Mouse (Mus musculus) intestine, embryonic 16.5 days (tissue): ENCODE data around the gene Agtr1b. TPM values are rescaled to one million over a fixed set of nuclear protein-coding genes. Genes with fewer than 3 reads are reported as not detected.

Experiments
- ATAC-seq: fragments of 200-750 bp; cut with Nextera tagmentation; 2 replicates; pipeline ENCODE4 v1.8.0; 2017; ENCODE audit warnings: moderate TSS enrichment, moderate library complexity
- H3K27ac ChIP-seq: fragments of 300-500 bp; sonication (generic); 2 replicates; pipeline ENCODE4 v1.5.1; 2014; ENCODE audit warnings: mild to moderate bottlenecking, low read length
- H3K27me3 ChIP-seq: fragments of 300-500 bp; sonication (generic); replicated peaks from 2 replicates; pipeline ENCODE4 v1.6.1; 2014; ENCODE audit warnings: low read length, control low read depth, mixed read lengths; ENCODE audit not compliant: control insufficient read depth, insufficient read depth
- H3K36me3 ChIP-seq: fragments of 300-500 bp; sonication (generic); 2 replicates; pipeline ENCODE4 v1.6.1; 2014; ENCODE audit warnings: low read length, control low read depth; ENCODE audit not compliant: control insufficient read depth, insufficient read depth
- H3K4me1 ChIP-seq: fragments of 300-500 bp; sonication (generic); 2 replicates; pipeline ENCODE4 v1.6.1; 2014; ENCODE audit warnings: low read length, control low read depth, mixed read lengths; ENCODE audit not compliant: control insufficient read depth, insufficient read depth
- H3K4me2 ChIP-seq: fragments of 300-500 bp; sonication (generic); 2 replicates; pipeline ENCODE4 v1.6.1; 2014; ENCODE audit warnings: low read depth, low read length, control low read depth
- H3K4me3 ChIP-seq: fragments of 300-500 bp; sonication (generic); 2 replicates; pipeline ENCODE4 v1.5.1; 2014; ENCODE audit warnings: mild to moderate bottlenecking, low read length
- H3K9ac ChIP-seq: fragments of 300-500 bp; sonication (generic); 2 replicates; pipeline ENCODE4 v1.6.1; 2014; ENCODE audit warnings: low read depth, low read length
- H3K9me3 ChIP-seq: fragments of 300-500 bp; sonication (generic); 2 replicates; pipeline ENCODE4 v1.6.1; 2016; ENCODE audit warnings: low read length, control low read depth; ENCODE audit not compliant: control insufficient read depth
- WGBS: fragments of 180-500 bp; shearing (Covaris S2); extraction: QIAGEN DNeasy Blood & Tissue Kit; methylation state at CpG from one replicate; pipeline ENCODE4 v1.1.7; 2014; 5-methylcytosine and 5-hydroxymethylcytosine counted together
- polyA plus RNA-seq: library from polyadenylated mRNA; unstranded; fragments of >200 nt; fragmentation: Nextera tagmentation; extraction: Ambion mirVana; gene quantifications from 2 replicates; pipeline ENCODE4 v1.2.1, GENCODE M21; 2015

The Agtr1b gene
- polyA plus RNA-seq, 1 experiment from 2014 or later, result 0.87 TPM

- H3K4me2 ChIP-seq, result no peak overlapping the region
- H3K27me3 ChIP-seq, result no peaks in the 10 kb centered on the region
- H3K9ac ChIP-seq, result no peak overlapping the region
- no peaks in the 10 kb centered on the region for H3K4me1 ChIP-seq
- no peaks in the 10 kb centered on the region for H3K36me3 ChIP-seq
- H3K27ac ChIP-seq, result no peak overlapping the region
- no peak overlapping the region for H3K4me3 ChIP-seq
- no peak for ATAC-seq
- no peaks in the 10 kb centered on the region for H3K9me3 ChIP-seq
- 64% methylated on average over 3 of the region's 3 CpGs for WGBS
Measured at GRCm38 (mm10) chr3:20295546-20295945, 71.4 kb downstream of the Agtr1b start.

GRCm38 (mm10) chr3:20294542-20295348 lies 72.2 kb downstream of the Agtr1b start:
- Histone ChIP-seq H3K27me3 (no peaks in the 10 kb centered on the region), H3K4me2 (no peak overlapping the region), H3K9me3 (no peaks in the 10 kb centered on the region), H3K4me3 (no peak overlapping the region), H3K4me1 (no peaks in the 10 kb centered on the region), H3K9ac (no peak overlapping the region), H3K36me3 (no peaks in the 10 kb centered on the region), H3K27ac (no peak overlapping the region)
- 85% methylated on average over 9 of the region's 9 CpGs for WGBS
- ATAC-seq, result no peak

GRCm38 (mm10) chr3:20291370-20291769 lies 75.6 kb downstream of the Agtr1b start:
- no peak for ATAC-seq
- Histone ChIP-seq H3K9ac (no peak overlapping the region), H3K4me1 (no peaks in the 10 kb centered on the region)

GRCm38 (mm10) chr3:20288761-20289160 lies 78.2 kb downstream of the Agtr1b start:
- Histone ChIP-seq H3K4me2 (no peak overlapping the region), H3K27ac (no peak overlapping the region)
- ATAC-seq, result no peak

More at GRCm38 (mm10) chr3:20291370-20291769, 75.6 kb downstream of the Agtr1b start:
- Histone ChIP-seq H3K36me3 (no peaks in the 10 kb centered on the region), H3K4me3 (no peak overlapping the region), H3K9me3 (no peaks in the 10 kb centered on the region), H3K27ac (no peak overlapping the region), H3K27me3 (no peaks in the 10 kb centered on the region), H3K4me2 (no peak overlapping the region)

GRCm38 (mm10) chr3:20281796-20282195 lies 85.2 kb downstream of the Agtr1b start:
- H3K27me3 ChIP-seq, result no peaks in the 10 kb centered on the region
- H3K4me3 ChIP-seq, result no peak overlapping the region
- no peak overlapping the region for H3K9ac ChIP-seq
- WGBS, result 53% methylated on average over 1 of the region's 1 CpGs
- no peaks in the 10 kb centered on the region for H3K9me3 ChIP-seq
- H3K4me2 ChIP-seq, result no peak overlapping the region
- no peak overlapping the region for H3K27ac ChIP-seq
- H3K4me1 ChIP-seq, result no peaks in the 10 kb centered on the region
- no peak for ATAC-seq
- no peaks in the 10 kb centered on the region for H3K36me3 ChIP-seq

More at GRCm38 (mm10) chr3:20288761-20289160, 78.2 kb downstream of the Agtr1b start:
- Histone ChIP-seq H3K9ac (no peak overlapping the region), H3K27me3 (no peaks in the 10 kb centered on the region), H3K36me3 (no peaks in the 10 kb centered on the region), H3K9me3 (no peaks in the 10 kb centered on the region), H3K4me3 (no peak overlapping the region), H3K4me1 (no peaks in the 10 kb centered on the region)
- WGBS, result 67% methylated on average over 2 of the region's 2 CpGs

- 82% methylated on average over 3 of the region's 3 CpGs for WGBS
- Histone ChIP-seq H3K36me3 (no peaks in the 10 kb centered on the region), H3K4me2 (no peak within 1 kb of the TSS), H3K4me3 (no peak within 1 kb of the TSS), H3K27ac (no peak within 1 kb of the TSS), H3K27me3 (no peaks in the 10 kb centered on the region), H3K4me1 (no peaks in the 10 kb centered on the region), H3K9me3 (no peaks in the 10 kb centered on the region), H3K9ac (no peak within 1 kb of the TSS)
- ATAC-seq, result no peak
Measured at GRCm38 (mm10) chr3:20275633-20276032, 91.3 kb downstream of the Agtr1b start, which contains the start of gene Cpb1. TSS of gene Cpb1 (minus strand) at chr3:20275733.

Other genes with a start within 250 kb of the Agtr1b start
- gene Gyg, start 211.9 kb downstream of the Agtr1b start, polyA plus RNA-seq, result 47.6 and 51.3 TPM in 2 replicates
- 5.2 and 6.0 TPM in 2 replicates for gene Cpa3, start 125.0 kb downstream of the Agtr1b start, polyA plus RNA-seq
- gene Cpb1, start 91.4 kb downstream of the Agtr1b start, polyA plus RNA-seq, result 90.1 and 139 TPM in 2 replicates